Mouse (Mus musculus): ENCODE results near the gene Dnah8. TPM values are rescaled to one million over a fixed set of nuclear protein-coding genes. Genes with fewer than 3 reads are reported as not detected.

Gene Dnah8
- total and polyA plus RNA-seq, 2 experiments from 2014 or later, result 3.1 to 4.2 TPM

DNA sequence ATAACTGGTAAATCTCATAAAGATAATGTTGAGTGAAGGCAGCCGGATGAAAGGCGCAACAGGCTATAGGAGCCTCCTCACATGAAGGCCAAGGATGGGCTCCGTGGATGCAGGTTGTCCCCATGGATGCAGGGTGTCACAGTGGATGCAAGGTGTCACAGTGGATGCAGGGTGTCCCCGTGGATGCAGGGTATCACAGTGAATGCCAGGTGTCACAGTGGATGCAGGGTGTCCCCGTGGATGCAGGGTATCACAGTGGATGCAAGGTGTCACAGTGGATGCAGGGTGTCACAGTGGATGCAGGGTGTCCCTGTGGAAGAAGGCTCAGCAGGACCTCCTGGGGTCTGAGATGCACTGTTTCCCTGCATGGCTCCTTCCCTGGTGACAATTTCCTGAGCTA, 233.2 kb downstream of the Dnah8 start:
- DNase-seq (ENCODE audit: low spot score) (no peak), ATAC-seq (ENCODE audit: low FRiP score) (no peak)
- H3K36me3 ChIP-seq (ENCODE audit: insufficient read depth, low read length), result no peaks in the 10 kb centered on the region
- H3K4me1 ChIP-seq (ENCODE audit: insufficient read depth, low read length), result no peaks in the 10 kb centered on the region; the same call in 1 of the 2 replicates
- no peak overlapping the region for H3K4me2 ChIP-seq (ENCODE audit: low read depth, low read length, poor library complexity, severe bottlenecking)
- WGBS, result 88% methylated on average over 5 of the region's 5 CpGs
- no peak overlapping the region for H3K4me3 ChIP-seq (ENCODE audit: low read depth, low read length)
- no peaks in the 10 kb centered on the region for H3K9me3 ChIP-seq (ENCODE audit: low read length)
- H3K27me3 ChIP-seq (ENCODE audit: insufficient read depth, low read length), result no peaks in the 10 kb centered on the region
- H3K9ac ChIP-seq (replicated peaks; ENCODE audit: low read length, poor library complexity, severe bottlenecking), result no peak overlapping the region
- no peak overlapping the region for H3K27ac ChIP-seq (ENCODE audit: low read depth, low read length)
- TF ChIP-seq CTCF (IDR thresholded peaks at IDR 0.05), result no peak

GRCm38 (mm10) chr17:30858586-30859259, 234.6 kb downstream of the Dnah8 start:
- 65% methylated on average over 11 of the region's 11 CpGs for WGBS
- no peaks in the 10 kb centered on the region for H3K36me3 ChIP-seq (ENCODE audit: insufficient read depth, low read length)
- ATAC-seq (ENCODE audit: low FRiP score), result no peak
- no peaks in the 10 kb centered on the region for H3K27me3 ChIP-seq (ENCODE audit: insufficient read depth, low read length)
- H3K9ac ChIP-seq (replicated peaks; ENCODE audit: low read length, poor library complexity, severe bottlenecking), result no peak overlapping the region
- H3K27ac ChIP-seq (ENCODE audit: low read depth, low read length), result no peak overlapping the region
- H3K4me2 ChIP-seq (ENCODE audit: low read depth, low read length, poor library complexity, severe bottlenecking), result no peak overlapping the region
- H3K4me1 ChIP-seq (ENCODE audit: insufficient read depth, low read length), result no peaks in the 10 kb centered on the region; the same call in 1 of the 2 replicates
- no peak for DNase-seq (ENCODE audit: low spot score)
- no peak for TF ChIP-seq CTCF (IDR thresholded peaks at IDR 0.05)
- H3K9me3 ChIP-seq (ENCODE audit: low read length), result no peaks in the 10 kb centered on the region
- H3K4me3 ChIP-seq (ENCODE audit: low read depth, low read length), result no peak overlapping the region

DNA sequence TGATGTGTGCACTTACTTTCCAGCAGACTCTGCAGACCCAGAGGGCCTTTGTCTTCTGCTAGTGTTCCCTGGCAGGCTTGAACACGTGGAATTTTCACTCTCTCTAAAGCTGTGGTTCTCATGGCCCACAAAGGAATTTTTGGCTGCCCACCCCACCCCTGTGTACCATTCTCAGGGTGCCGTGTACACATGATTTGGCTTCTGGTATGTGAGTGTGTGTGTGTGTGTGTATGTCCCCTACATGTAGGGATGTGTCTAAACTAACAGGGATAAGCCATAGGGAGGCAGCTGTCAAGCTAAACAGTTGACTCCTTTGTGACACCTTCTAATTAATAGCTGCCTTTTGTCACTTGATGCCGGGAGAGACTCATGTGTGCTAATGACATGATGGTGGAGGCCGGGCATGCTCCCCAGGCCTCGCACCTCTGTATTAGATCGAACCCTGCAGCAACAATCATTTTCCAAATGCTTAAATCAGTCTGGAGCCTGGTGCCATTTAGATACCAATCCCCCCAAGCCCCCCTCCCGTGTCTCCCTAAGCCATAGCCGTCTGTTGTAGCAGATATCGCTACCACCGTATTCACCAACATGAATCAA, 235.9 kb downstream of the Dnah8 start:
- ATAC-seq (ENCODE audit: low FRiP score) (no peak; the same call in 1 of the 2 replicates), DNase-seq (ENCODE audit: low spot score) (peak; percentile 36)
- Histone ChIP-seq H3K36me3 (ENCODE audit: insufficient read depth, low read length) (no peaks in the 10 kb centered on the region), H3K9ac (replicated peaks; ENCODE audit: low read length, poor library complexity, severe bottlenecking) (0 out of 2 replicates have a peak overlapping the region, but pooled peaks have one; percentile 19), H3K4me1 (ENCODE audit: insufficient read depth, low read length) (peaks cover 4% of the 10 kb centered on the region; the same call in 1 of the 2 replicates), H3K9me3 (ENCODE audit: low read length) (no peaks in the 10 kb centered on the region), H3K4me3 (ENCODE audit: low read depth, low read length) (no peak overlapping the region), H3K27ac (ENCODE audit: low read depth, low read length) (no peak overlapping the region), H3K4me2 (ENCODE audit: low read depth, low read length, poor library complexity, severe bottlenecking) (no peak overlapping the region), H3K27me3 (ENCODE audit: insufficient read depth, low read length) (no peaks in the 10 kb centered on the region)
- WGBS, result 15% methylated on average over 10 of the region's 10 CpGs
- TF ChIP-seq CTCF (IDR thresholded peaks at IDR 0.05), result no peak

- Histone ChIP-seq H3K9me3 (ENCODE audit: low read length) (no peaks in the 10 kb centered on the region), H3K36me3 (ENCODE audit: insufficient read depth, low read length) (no peaks in the 10 kb centered on the region), H3K4me3 (ENCODE audit: low read depth, low read length) (no peak overlapping the region), H3K27me3 (ENCODE audit: insufficient read depth, low read length) (no peaks in the 10 kb centered on the region), H3K4me2 (ENCODE audit: low read depth, low read length, poor library complexity, severe bottlenecking) (no peak overlapping the region), H3K27ac (ENCODE audit: low read depth, low read length) (no peak overlapping the region), H3K9ac (replicated peaks; ENCODE audit: low read length, poor library complexity, severe bottlenecking) (no peak overlapping the region), H3K4me1 (ENCODE audit: insufficient read depth, low read length) (peaks cover 4% of the 10 kb centered on the region; the same call in 1 of the 2 replicates)
- ATAC-seq (ENCODE audit: low FRiP score), result no peak
- no peak for DNase-seq (ENCODE audit: low spot score)
- 51% methylated on average over 7 of the region's 7 CpGs for WGBS
- TF ChIP-seq CTCF (IDR thresholded peaks at IDR 0.05), result no peak
Measured at GRCm38 (mm10) chr17:30860606-30861005, 236.5 kb downstream of the Dnah8 start.

GRCm38 (mm10) chr17:30866281-30866680, 242.1 kb downstream of the Dnah8 start:
- Histone ChIP-seq H3K9ac (replicated peaks; ENCODE audit: low read length, poor library complexity, severe bottlenecking) (no peak overlapping the region), H3K27me3 (ENCODE audit: insufficient read depth, low read length) (no peaks in the 10 kb centered on the region), H3K27ac (ENCODE audit: low read depth, low read length) (no peak overlapping the region), H3K4me3 (ENCODE audit: low read depth, low read length) (no peak overlapping the region), H3K36me3 (ENCODE audit: insufficient read depth, low read length) (no peaks in the 10 kb centered on the region), H3K9me3 (ENCODE audit: low read length) (no peaks in the 10 kb centered on the region), H3K4me1 (ENCODE audit: insufficient read depth, low read length) (peaks cover 4% of the 10 kb centered on the region; the same call in 1 of the 2 replicates), H3K4me2 (ENCODE audit: low read depth, low read length, poor library complexity, severe bottlenecking) (no peak overlapping the region)
- WGBS, result 44% methylated on average over 7 of the region's 8 CpGs
- no peak for ATAC-seq (ENCODE audit: low FRiP score)
- DNase-seq (ENCODE audit: low spot score), result no peak
- no peak for TF ChIP-seq CTCF (IDR thresholded peaks at IDR 0.05)

DNA sequence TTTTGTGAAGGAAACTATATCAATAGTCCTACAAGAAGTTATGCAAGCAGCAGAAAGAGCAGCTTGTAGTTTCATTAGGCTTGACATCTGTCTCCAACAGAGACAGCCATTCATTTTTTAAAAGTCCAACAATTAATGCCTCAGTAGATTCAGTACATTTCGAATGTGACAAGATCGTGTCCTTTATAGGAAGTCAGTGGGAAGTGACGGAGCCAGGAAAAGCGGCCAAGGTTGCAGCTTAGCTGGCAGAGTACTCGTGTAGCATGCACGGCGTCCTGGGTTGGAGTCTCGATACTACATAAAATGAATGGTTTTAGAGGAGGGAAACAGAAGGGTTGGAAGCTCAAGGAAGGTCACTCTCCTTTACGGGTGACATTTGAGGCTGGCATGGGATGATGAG, 242.8 kb downstream of the Dnah8 start:
- Histone ChIP-seq H3K36me3 (ENCODE audit: insufficient read depth, low read length) (no peaks in the 10 kb centered on the region), H3K4me3 (ENCODE audit: low read depth, low read length) (no peak overlapping the region), H3K27me3 (ENCODE audit: insufficient read depth, low read length) (no peaks in the 10 kb centered on the region), H3K4me1 (ENCODE audit: insufficient read depth, low read length) (peaks cover 4% of the 10 kb centered on the region; the same call in 1 of the 2 replicates), H3K27ac (ENCODE audit: low read depth, low read length) (no peak overlapping the region), H3K9ac (replicated peaks; ENCODE audit: low read length, poor library complexity, severe bottlenecking) (no peak overlapping the region), H3K4me2 (ENCODE audit: low read depth, low read length, poor library complexity, severe bottlenecking) (no peak overlapping the region), H3K9me3 (ENCODE audit: low read length) (no peaks in the 10 kb centered on the region)
- WGBS, result 71% methylated on average over 9 of the region's 9 CpGs
- TF ChIP-seq CTCF (IDR thresholded peaks at IDR 0.05), result no peak
- DNase-seq (ENCODE audit: low spot score), result no peak
- no peak for ATAC-seq (ENCODE audit: low FRiP score)

Data from midbrain, postnatal 0 days (tissue).